Mouse (Mus musculus) spleen, postnatal 10 days (tissue): Measurements from ENCODE around the gene Nfu1.
"Not testable (repeated sequence)": the region's sequence is repeated elsewhere in the genome, so short reads cannot be mapped to it uniquely, and the experiment has no call there.

Experiments
- DNase-seq, 2 experiments: peaks; one replicate each; pipeline ENCODE4 v3.0.0; 2021 to 2022; ENCODE audit warnings: low spot score in 2 of 2

Nfu1 gene

GRCm38 (mm10) chr6:87021791-87022190, 12.8 kb downstream of the Nfu1 start:
- no peak for DNase-seq

- no peak for DNase-seq
These were observed 17.9 kb downstream of the Nfu1 start for GRCm38 (mm10) chr6:87026980-87027379.

- DNase-seq, result no peak
These were observed 19.8 kb downstream of the Nfu1 start for GRCm38 (mm10) chr6:87028881-87029280.

- not testable (repeated sequence) for DNase-seq
These were observed 22.3 kb downstream of the Nfu1 start for GRCm38 (mm10) chr6:87031310-87031709.

GRCm38 (mm10) chr6:87032401-87032800, 23.4 kb downstream of the Nfu1 start:
- no peak for DNase-seq

GRCm38 (mm10) chr6:87034395-87034794, 25.4 kb downstream of the Nfu1 start:
- no peak for DNase-seq

GRCm38 (mm10) chr6:87037826-87038620, 29.0 kb downstream of the Nfu1 start:
- DNase-seq, result no peak

- no peak for DNase-seq
These were observed 30.1 kb downstream of the Nfu1 start for GRCm38 (mm10) chr6:87039161-87039560.

GRCm38 (mm10) chr6:87040971-87041370, 31.9 kb downstream of the Nfu1 start:
- no peak for DNase-seq

GRCm38 (mm10) chr6:87041431-87041830, 32.4 kb downstream of the Nfu1 start:
- no peak for DNase-seq

- no peak for DNase-seq
These were observed 32.9 kb downstream of the Nfu1 start for GRCm38 (mm10) chr6:87042004-87042336.

GRCm38 (mm10) chr6:87042337-87043130, 33.5 kb downstream of the Nfu1 start, which contains the start of gene Gfpt1:
Gene Gfpt1 (plus strand): TSS chr6:87042846.
- DNase-seq, result peak; percentile 89 to 95

GRCm38 (mm10) chr6:87043131-87043516, 34.1 kb downstream of the Nfu1 start:
- DNase-seq, result no peak

- DNase-seq, result no peak
These were observed 35.9 kb downstream of the Nfu1 start for GRCm38 (mm10) chr6:87044895-87045294.

- DNase-seq, result no peak
These were observed 36.5 kb downstream of the Nfu1 start for GRCm38 (mm10) chr6:87045507-87045906.

GRCm38 (mm10) chr6:87048712-87049111, 39.7 kb downstream of the Nfu1 start:
- DNase-seq, result not testable (repeated sequence)

GRCm38 (mm10) chr6:87051886-87052425, 42.9 kb downstream of the Nfu1 start:
- no peak for DNase-seq

GRCm38 (mm10) chr6:87054193-87054592, 45.2 kb downstream of the Nfu1 start:
- no peak for DNase-seq

- no peak for DNase-seq
These were observed 50.7 kb downstream of the Nfu1 start for GRCm38 (mm10) chr6:87059754-87060153.

- DNase-seq, result no peak
These were observed 54.5 kb downstream of the Nfu1 start for GRCm38 (mm10) chr6:87063586-87063985.

GRCm38 (mm10) chr6:87068209-87068608, 59.2 kb downstream of the Nfu1 start:
- DNase-seq, result no peak

- DNase-seq, result no peak
These were observed 60.3 kb downstream of the Nfu1 start for GRCm38 (mm10) chr6:87069195-87069900.
